Mouse (Mus musculus): Measurements from ENCODE around the gene Drd3.

DNA sequence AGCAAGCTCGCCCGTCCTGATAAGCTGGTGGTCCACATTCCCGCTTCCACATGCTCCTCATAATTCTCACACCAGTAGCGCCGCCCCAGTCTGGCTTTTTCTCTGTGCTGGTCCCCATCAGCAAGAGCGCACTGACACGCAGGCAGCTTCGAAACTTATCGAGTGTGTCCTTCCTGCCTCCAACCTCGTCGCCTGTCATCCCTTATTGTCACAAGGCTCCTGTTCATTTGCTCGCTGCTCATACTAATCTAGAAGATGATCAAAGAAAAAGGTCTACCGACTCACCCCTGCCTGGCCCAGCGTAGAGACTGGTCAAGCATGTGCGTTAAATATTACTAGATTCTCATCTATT lies 44.8 kb upstream of the Drd3 start:
- TF ChIP-seq CTCF (IDR thresholded peaks at IDR 0.05; ENCODE audit: low read depth) = no peak
- no peak for TF ChIP-seq EP300 (optimal IDR thresholded peaks at IDR 0.05)

Data from stomach, postnatal 0 days (tissue).